Mouse (Mus musculus): ENCODE measurements at regions not wholly inside any gene's neighbourhood (a gene's known extent, or its start where the extent isn't known, plus 50 kb on each side); places are given as distances from the start of the nearest gene placed in this dataset.

GRCm38 (mm10) chr13:71403654-71404560, 559.6 kb downstream of the Irx1 start:
- DNase-seq (ENCODE audit: low read depth, low spot score) (no peak), ATAC-seq (no peak)
- POLR2A ChIA-PET: no interaction called here
- no peak for TF ChIP-seq CTCF (IDR thresholded peaks at IDR 0.05)
- H3K27me3 ChIP-seq: no peaks in the 10 kb centered on the region
- CTCF ChIA-PET: interaction anchor here (0.9 kb wide), 1 partner anchor 9 kb away, joined by 3 read pairs; no protein-coding TSS in a partner anchor
- in situ Hi-C loops (cut with MboI; ENCODE audit: low pct_unique_long_range_greater_than_20kb): no loop called here

- in situ Hi-C loops (cut with MboI; ENCODE audit: low pct_unique_long_range_greater_than_20kb): no loop called here
- TF ChIP-seq CTCF (IDR thresholded peaks at IDR 0.05): no peak
- ATAC-seq: no peak
- ChIA-PET POLR2A (no interaction called here), CTCF (interaction anchor here (1.4 to 2.2 kb wide), 3 partner anchors 18 to 20 kb away, joined by 3 to 5 read pairs (median 4); no protein-coding TSS in a partner anchor)
- DNase-seq (ENCODE audit: low read depth, low spot score): peak; percentile 35
- no peaks in the 10 kb centered on the region for H3K27me3 ChIP-seq
Measured at GRCm38 (mm10) chr13:71393716-71394309, 552.2 kb upstream of the Adamts16 start.

GRCm38 (mm10) chr13:71378641-71379040, 537.0 kb upstream of the Adamts16 start:
- H3K27me3 ChIP-seq: no peaks in the 10 kb centered on the region
- in situ Hi-C loops (cut with MboI; ENCODE audit: low pct_unique_long_range_greater_than_20kb): loop anchor here (5.0 kb wide), 1 partner anchor 106 kb away; no protein-coding TSS in a partner anchor
- DNase-seq (ENCODE audit: low read depth, low spot score) (no peak), ATAC-seq (no peak)
- CTCF ChIA-PET: no interaction called here
- POLR2A ChIA-PET: no interaction called here
- no peak for TF ChIP-seq CTCF (IDR thresholded peaks at IDR 0.05)

GRCm38 (mm10) chr13:71375909-71376606, 534.4 kb upstream of the Adamts16 start:
- ChIA-PET POLR2A (interaction anchor here (0.6 kb wide), 3 partner anchors 14 to 1254 kb away, joined by 4 to 6 read pairs (median 5); no protein-coding TSS in a partner anchor), CTCF (interaction anchor here (1.0 to 2.5 kb wide), 3 partner anchors 9 to 104 kb away, joined by 3 to 9 read pairs (median 5); no protein-coding TSS in a partner anchor)
- H3K27me3 ChIP-seq: no peaks in the 10 kb centered on the region
- DNase-seq (ENCODE audit: low read depth, low spot score) (peak; percentile 44), ATAC-seq (peak; percentile 39)
- in situ Hi-C loops (cut with MboI; ENCODE audit: low pct_unique_long_range_greater_than_20kb): loop anchor here (5.0 kb wide), 1 partner anchor 104 kb away; no protein-coding TSS in a partner anchor
- no peak for TF ChIP-seq CTCF (IDR thresholded peaks at IDR 0.05)

GRCm38 (mm10) chr13:71372701-71373685, 531.4 kb upstream of the Adamts16 start:
- DNase-seq (ENCODE audit: low read depth, low spot score) (no peak), ATAC-seq (no peak)
- no peaks in the 10 kb centered on the region for H3K27me3 ChIP-seq
- ChIA-PET POLR2A (no interaction called here), CTCF (interaction anchor here (1.0 to 1.7 kb wide), 2 partner anchors 9 to 16 kb away, joined by 3 to 5 read pairs; no protein-coding TSS in a partner anchor)
- in situ Hi-C loops (cut with MboI; ENCODE audit: low pct_unique_long_range_greater_than_20kb): no loop called here
- TF ChIP-seq CTCF (IDR thresholded peaks at IDR 0.05): no peak

- TF ChIP-seq CTCF (IDR thresholded peaks at IDR 0.05): no peak
- CTCF ChIA-PET: interaction anchor here (1.1 to 1.3 kb wide), 2 partner anchors 8 to 11 kb away, joined by 4 read pairs; no protein-coding TSS in a partner anchor
- in situ Hi-C loops (cut with MboI; ENCODE audit: low pct_unique_long_range_greater_than_20kb): no loop called here
- ATAC-seq (no peak), DNase-seq (ENCODE audit: low read depth, low spot score) (no peak)
- POLR2A ChIA-PET: no interaction called here
- no peaks in the 10 kb centered on the region for H3K27me3 ChIP-seq
Measured at GRCm38 (mm10) chr13:71369832-71370231, 528.2 kb upstream of the Adamts16 start.

GRCm38 (mm10) chr13:71365261-71365660, 523.6 kb upstream of the Adamts16 start:
- no peak for TF ChIP-seq CTCF (IDR thresholded peaks at IDR 0.05)
- ATAC-seq (no peak), DNase-seq (ENCODE audit: low read depth, low spot score) (no peak)
- in situ Hi-C loops (cut with MboI; ENCODE audit: low pct_unique_long_range_greater_than_20kb): no loop called here
- ChIA-PET CTCF (interaction anchor here (1.2 kb wide), 1 partner anchor 12 kb away, joined by 3 read pairs; no protein-coding TSS in a partner anchor), POLR2A (no interaction called here)
- H3K27me3 ChIP-seq: no peaks in the 10 kb centered on the region

- no peak for TF ChIP-seq CTCF (IDR thresholded peaks at IDR 0.05)
- ChIA-PET CTCF (interaction anchor here (1.5 kb wide), 1 partner anchor 8 kb away, joined by 4 read pairs; no protein-coding TSS in a partner anchor), POLR2A (interaction anchor here (0.6 to 1.1 kb wide), 3 partner anchors 198 to 563 kb away, joined by 3 to 4 read pairs (median 3); no protein-coding TSS in a partner anchor)
- no peaks in the 10 kb centered on the region for H3K27me3 ChIP-seq
- ATAC-seq: peak; percentile 31
- in situ Hi-C loops (cut with MboI; ENCODE audit: low pct_unique_long_range_greater_than_20kb): no loop called here
- peak; percentile 27 for DNase-seq (ENCODE audit: low read depth, low spot score)
Measured at GRCm38 (mm10) chr13:71362311-71362710, 520.7 kb upstream of the Adamts16 start.

- POLR2A ChIA-PET: no interaction called here
- TF ChIP-seq CTCF (IDR thresholded peaks at IDR 0.05): no peak
- in situ Hi-C loops (cut with MboI; ENCODE audit: low pct_unique_long_range_greater_than_20kb): no loop called here
- CTCF ChIA-PET: interaction anchor here (1.0 to 1.1 kb wide), 2 partner anchors 10 to 16 kb away, joined by 3 to 4 read pairs; no protein-coding TSS in a partner anchor
- DNase-seq (ENCODE audit: low read depth, low spot score) (no peak), ATAC-seq (no peak)
- H3K27me3 ChIP-seq: no peaks in the 10 kb centered on the region
Measured at GRCm38 (mm10) chr13:71359112-71359511, 517.5 kb upstream of the Adamts16 start.

Data from Patski (cell line).